ENCODE assay signal across 9 mouse cellular contexts in the genomic region with DNA sequence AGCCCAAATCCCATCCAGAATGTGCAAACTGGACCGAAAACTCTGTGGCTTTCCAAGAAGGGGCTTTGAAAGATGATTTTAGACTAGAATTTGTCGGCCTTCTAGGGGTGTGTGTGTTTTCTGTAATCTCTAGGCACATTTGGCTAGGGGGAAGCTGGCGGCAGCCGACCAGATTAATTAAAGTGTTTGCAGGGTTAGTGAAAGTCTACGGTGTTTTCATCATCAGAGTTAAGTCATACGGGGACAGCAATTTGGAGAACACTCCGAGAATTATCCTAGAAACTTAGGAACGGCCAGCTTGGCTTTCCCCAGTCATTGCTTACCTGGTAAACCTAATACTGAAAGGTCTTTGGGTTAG.
DNase-seq lines count a peak whose midpoint lies in the region; ATAC-seq and TF ChIP-seq lines count a peak whose summit lies in the region.
"Had no signal": no experiment of that assay in that cellular context is flagged by ENCODE, and none has a peak within 500 bp of the region (broad histone marks: within the 10 kb centered on the region; RNA-seq: fewer than 3 reads in every experiment).

No protein-coding gene starts in this region.

- H3K27ac ChIP-seq in kidney, postnatal 0 days: peak overlapping the region; percentile 75
- H3K27ac ChIP-seq in embryonic facial prominence, embryonic 13.5 days: peak overlapping the region; percentile 81
- peak overlapping the region; percentile 42 to 76; a peak in 3 of 4 replicates for H3K27ac ChIP-seq in heart, embryonic 14.5 days (replicated peaks in 1 of 2; ENCODE audit: control insufficient read depth in 1 of 2, insufficient read depth in 1 of 2, low read depth in 2 of 2, low read length in 2 of 2)
- 0 out of 2 replicates have a peak overlapping the region, but pooled peaks have one; percentile 20 for H3K27ac ChIP-seq in liver, postnatal 0 days (ENCODE audit: low read depth)

- no peak overlapping the region for H3K4me2 ChIP-seq in kidney, postnatal 0 days (ENCODE audit: low read length)
- peak overlapping the region; percentile 45; the same call in 1 of the 2 replicates for H3K4me2 ChIP-seq in embryonic facial prominence, embryonic 13.5 days
- peak overlapping the region; percentile 36; the same call in 1 of the 2 replicates for H3K4me2 ChIP-seq in heart, embryonic 14.5 days (ENCODE audit: low read length)
- no peak overlapping the region for H3K4me2 ChIP-seq in liver, postnatal 0 days (ENCODE audit: low read depth, low read length)
- H3K4me2 ChIP-seq: limb, embryonic 13.5 days had no signal

- H3K4me1 ChIP-seq in kidney, postnatal 0 days (replicated peaks; ENCODE audit: insufficient read depth, low read length): 0 out of 2 replicates have a peak, but pooled peaks cover 6% of the 10 kb centered on the region
- peaks cover 21% of the 10 kb centered on the region for H3K4me1 ChIP-seq in embryonic facial prominence, embryonic 13.5 days
- H3K4me1 ChIP-seq in heart, embryonic 14.5 days (ENCODE audit: control insufficient read depth in 2 of 2, insufficient read depth in 2 of 2, low read length in 2 of 2): peaks cover 0 to 6% of the 10 kb centered on the region in 2 experiments; a peak in 2 of 4 replicates
- no peaks in the 10 kb centered on the region for H3K4me1 ChIP-seq in liver, postnatal 0 days (ENCODE audit: insufficient read depth)

- H3K36me3 ChIP-seq in kidney, postnatal 0 days (ENCODE audit: insufficient read depth, low read length): no peaks in the 10 kb centered on the region
- no peaks in the 10 kb centered on the region for H3K36me3 ChIP-seq in embryonic facial prominence, embryonic 13.5 days
- H3K36me3 ChIP-seq in heart, embryonic 14.5 days (ENCODE audit: control insufficient read depth, insufficient read depth, low read length): no peaks in the 10 kb centered on the region
- H3K36me3 ChIP-seq in liver, postnatal 0 days (replicated peaks; ENCODE audit: insufficient read depth, low read length): no peaks in the 10 kb centered on the region
- H3K36me3 ChIP-seq: limb, embryonic 13.5 days had no signal

- no peaks in the 10 kb centered on the region for H3K9me3 ChIP-seq in kidney, postnatal 0 days (replicated peaks; ENCODE audit: low read length)
- H3K9me3 ChIP-seq in embryonic facial prominence, embryonic 13.5 days: no peaks in the 10 kb centered on the region
- no peaks in the 10 kb centered on the region for H3K9me3 ChIP-seq in heart, embryonic 14.5 days (ENCODE audit: control insufficient read depth, low read length)
- H3K9me3 ChIP-seq in liver, postnatal 0 days (ENCODE audit: low read length): no peaks in the 10 kb centered on the region
- H3K9me3 ChIP-seq: limb, embryonic 13.5 days had no signal

- TF ChIP-seq EP300 in liver, postnatal 0 days (IDR thresholded peaks at IDR 0.05; ENCODE audit: low read depth): no peak

- H3K9ac ChIP-seq in kidney, postnatal 0 days (ENCODE audit: low read depth, low read length): no peak overlapping the region
- no peak overlapping the region for H3K9ac ChIP-seq in embryonic facial prominence, embryonic 13.5 days
- no peak overlapping the region for H3K9ac ChIP-seq in heart, embryonic 14.5 days (ENCODE audit: low read length)
- H3K9ac ChIP-seq in liver, postnatal 0 days (replicated peaks): no peak overlapping the region
- H3K9ac ChIP-seq: limb, embryonic 13.5 days had no signal

- no peak for ATAC-seq in kidney, postnatal 0 days (replicated peaks; ENCODE audit: low FRiP score, low read depth)
- ATAC-seq in embryonic facial prominence, embryonic 13.5 days (ENCODE audit: insufficient number of reproducible peaks, insufficient read depth, low FRiP score, low TSS enrichment, low read depth): no peak
- no peak for ATAC-seq in heart, embryonic 14.5 days (ENCODE audit: insufficient number of reproducible peaks, insufficient read depth, low FRiP score, low read depth)
- ATAC-seq in liver, postnatal 0 days: no peak
- no peak for ATAC-seq in megakaryocyte progenitor cell, adult 5-6 weeks (replicated peaks; ENCODE audit: poor library complexity)

- H3K27me3 ChIP-seq in kidney, postnatal 0 days (ENCODE audit: insufficient read depth, low read length): no peaks in the 10 kb centered on the region
- H3K27me3 ChIP-seq in embryonic facial prominence, embryonic 13.5 days: no peaks in the 10 kb centered on the region
- no peaks in the 10 kb centered on the region for H3K27me3 ChIP-seq in heart, embryonic 14.5 days (ENCODE audit: control insufficient read depth, insufficient read depth, low read length)
- H3K27me3 ChIP-seq in liver, postnatal 0 days (ENCODE audit: insufficient read depth, low read length): no peaks in the 10 kb centered on the region
- H3K27me3 ChIP-seq: limb, embryonic 13.5 days had no signal

- no peak for DNase-seq in kidney, postnatal 0 days (ENCODE audit: low spot score)
- DNase-seq in kidney, postnatal 25 days: no peak
- no peak for DNase-seq in liver, postnatal 0 days
- no peak for DNase-seq in right cerebral cortex, adult 18-20 months
- no peak for DNase-seq in embryo, embryonic 11 days

- no peak for TF ChIP-seq CTCF in kidney, postnatal 0 days (IDR thresholded peaks at IDR 0.05; ENCODE audit: low read depth)
- no peak for TF ChIP-seq CTCF in liver, postnatal 0 days (IDR thresholded peaks at IDR 0.05; ENCODE audit: low read depth)

- 74% methylated on average over 8 of the region's 8 CpGs for WGBS in kidney, postnatal 0 days
- 51% methylated on average over 8 of the region's 8 CpGs for WGBS in embryonic facial prominence, embryonic 13.5 days
- 55% methylated on average over 8 of the region's 8 CpGs for WGBS in heart, embryonic 14.5 days
- 77% methylated on average over 8 of the region's 8 CpGs for WGBS in liver, postnatal 0 days (ENCODE audit: insufficient replicate concordance)

- H3K4me3 ChIP-seq in kidney, postnatal 0 days (replicated peaks; ENCODE audit: low read depth, low read length): no peak overlapping the region
- no peak overlapping the region for H3K4me3 ChIP-seq in embryonic facial prominence, embryonic 13.5 days
- no peak overlapping the region for H3K4me3 ChIP-seq in heart, embryonic 14.5 days (ENCODE audit: control insufficient read depth in 1 of 2, insufficient read depth in 1 of 2, low read depth in 1 of 2, low read length in 2 of 2)
- no peak overlapping the region for H3K4me3 ChIP-seq in liver, postnatal 0 days (ENCODE audit: low read depth, low read length)
- H3K4me3 ChIP-seq: limb, embryonic 13.5 days had no signal

Comparison
In these comparisons a context has a peak if more than half of its experiments do, and no peak if none do; other contexts are left out.
1. H3K27ac ChIP-seq: peak in every context shown above with its lines; median percentile 81 in embryonic facial prominence, embryonic 13.5 days; 75 in kidney, postnatal 0 days; 59 in heart, embryonic 14.5 days; 20 in liver, postnatal 0 days.
2. H3K4me2 ChIP-seq: peak in embryonic facial prominence, embryonic 13.5 days (single experiment) and heart, embryonic 14.5 days (single experiment); none in kidney, postnatal 0 days (single experiment) and liver, postnatal 0 days (single experiment).